Mouse (Mus musculus) liver, embryonic 16.5 days (tissue): Measurements from ENCODE around the gene Pou2af1. TPM values are rescaled to one million over a fixed set of nuclear protein-coding genes. Genes with fewer than 3 reads are reported as not detected.

Experiments used
- ATAC-seq: fragments of 200-750 bp; cut with Nextera tagmentation; 2 replicates; pipeline ENCODE4 v1.8.0; 2017; ENCODE audit warnings: low read depth, mild to moderate bottlenecking, moderate number of reproducible peaks, moderate library complexity
- H3K27ac ChIP-seq: fragments of 300-500 bp; sonication (generic); 2 replicates; pipeline ENCODE4 v1.5.1; 2014; ENCODE audit warnings: mild to moderate bottlenecking, low read length
- H3K27me3 ChIP-seq: fragments of 300-500 bp; sonication (generic); 2 replicates; pipeline ENCODE4 v1.6.1; 2014; ENCODE audit warnings: low read depth, low read length, mixed read lengths; ENCODE audit not compliant: control insufficient read depth, insufficient read depth
- H3K36me3 ChIP-seq: fragments of 300-500 bp; sonication (generic); 2 replicates; pipeline ENCODE4 v1.6.1; 2014; ENCODE audit warnings: mild to moderate bottlenecking; ENCODE audit not compliant: control insufficient read depth, insufficient read depth
- H3K4me1 ChIP-seq: fragments of 300-500 bp; sonication (generic); 2 replicates; pipeline ENCODE4 v1.6.1; 2014; ENCODE audit warnings: low read depth, low read length, mixed read lengths; ENCODE audit not compliant: control insufficient read depth
- H3K4me2 ChIP-seq: fragments of 300-500 bp; sonication (generic); 2 replicates; pipeline ENCODE4 v1.6.1; 2014; ENCODE audit warnings: low read depth, low read length, mixed read lengths
- H3K4me3 ChIP-seq: fragments of 300-500 bp; sonication (generic); 2 replicates; pipeline ENCODE4 v1.5.1; 2014; ENCODE audit warnings: low read depth, mild to moderate bottlenecking, low read length
- H3K9ac ChIP-seq: fragments of 300-500 bp; sonication (generic); 2 replicates; pipeline ENCODE4 v1.6.1; 2014; ENCODE audit warnings: low read depth, low read length
- H3K9me3 ChIP-seq: fragments of 300-500 bp; sonication (generic); replicated peaks from 2 replicates; pipeline ENCODE4 v1.6.1; 2016; ENCODE audit warnings: low read length; ENCODE audit not compliant: control insufficient read depth
- WGBS: fragments of 180-500 bp; shearing (Covaris S2); extraction: QIAGEN DNeasy Blood & Tissue Kit; methylation state at CpG from one replicate; pipeline ENCODE4 v1.1.7; 2014; ENCODE audit not compliant: insufficient replicate concordance; 5-methylcytosine and 5-hydroxymethylcytosine counted together
- polyA plus RNA-seq: library from polyadenylated mRNA; unstranded; fragments of >200 nt; fragmentation: Nextera tagmentation; extraction: Ambion mirVana; gene quantifications from 2 replicates; pipeline ENCODE4 v1.2.1, GENCODE M21; 2015

The Pou2af1 gene
- polyA plus RNA-seq, 1 experiment from 2014 or later, result 2.7 TPM

- no peak overlapping the region for H3K4me2 ChIP-seq
- WGBS, result 87% methylated on average over 1 of the region's 1 CpGs
- H3K36me3 ChIP-seq, result no peaks in the 10 kb centered on the region
- H3K4me3 ChIP-seq, result no peak overlapping the region
- H3K27me3 ChIP-seq, result no peaks in the 10 kb centered on the region
- H3K27ac ChIP-seq, result no peak overlapping the region
- no peaks in the 10 kb centered on the region for H3K9me3 ChIP-seq
- ATAC-seq, result no peak
- no peaks in the 10 kb centered on the region for H3K4me1 ChIP-seq
- no peak overlapping the region for H3K9ac ChIP-seq
Observed at GRCm38 (mm10) chr9:51175722-51176121, 37.8 kb upstream of the Pou2af1 start.

- no peak overlapping the region for H3K27ac ChIP-seq
- no peaks in the 10 kb centered on the region for H3K27me3 ChIP-seq
- no peak for ATAC-seq
- no peaks in the 10 kb centered on the region for H3K36me3 ChIP-seq
- no peak overlapping the region for H3K4me2 ChIP-seq
- H3K9me3 ChIP-seq, result no peaks in the 10 kb centered on the region
- H3K9ac ChIP-seq, result no peak overlapping the region
- WGBS, result 74% methylated on average over 1 of the region's 1 CpGs
- H3K4me1 ChIP-seq, result no peaks in the 10 kb centered on the region
- no peak overlapping the region for H3K4me3 ChIP-seq
Observed at GRCm38 (mm10) chr9:51178297-51178696, 35.2 kb upstream of the Pou2af1 start.

GRCm38 (mm10) chr9:51180621-51181020 lies 32.9 kb upstream of the Pou2af1 start:
- 57% methylated on average over 5 of the region's 5 CpGs for WGBS
- no peaks in the 10 kb centered on the region for H3K36me3 ChIP-seq
- H3K4me1 ChIP-seq, result no peaks in the 10 kb centered on the region
- H3K4me3 ChIP-seq, result no peak overlapping the region
- H3K27ac ChIP-seq, result no peak overlapping the region
- no peaks in the 10 kb centered on the region for H3K27me3 ChIP-seq
- ATAC-seq, result no peak
- H3K9me3 ChIP-seq, result no peaks in the 10 kb centered on the region
- no peak overlapping the region for H3K4me2 ChIP-seq
- no peak overlapping the region for H3K9ac ChIP-seq

- no peaks in the 10 kb centered on the region for H3K27me3 ChIP-seq
- no peak for ATAC-seq
- H3K4me2 ChIP-seq, result no peak overlapping the region
- no peaks in the 10 kb centered on the region for H3K9me3 ChIP-seq
- no peak overlapping the region for H3K27ac ChIP-seq
- H3K4me1 ChIP-seq, result no peaks in the 10 kb centered on the region
- no peak overlapping the region for H3K9ac ChIP-seq
- H3K4me3 ChIP-seq, result no peak overlapping the region
- no peaks in the 10 kb centered on the region for H3K36me3 ChIP-seq
- 54% methylated on average over 15 of the region's 15 CpGs for WGBS
Observed at GRCm38 (mm10) chr9:51182716-51183710, 30.5 kb upstream of the Pou2af1 start.

- H3K27ac ChIP-seq, result no peak overlapping the region
- no peak for ATAC-seq
- no peak overlapping the region for H3K4me3 ChIP-seq
- no peaks in the 10 kb centered on the region for H3K27me3 ChIP-seq
- WGBS, result 25% methylated on average over 4 of the region's 4 CpGs
- no peaks in the 10 kb centered on the region for H3K4me1 ChIP-seq
- H3K36me3 ChIP-seq, result no peaks in the 10 kb centered on the region
- H3K9ac ChIP-seq, result no peak overlapping the region
- H3K9me3 ChIP-seq, result no peaks in the 10 kb centered on the region
- H3K4me2 ChIP-seq, result no peak overlapping the region
Observed at GRCm38 (mm10) chr9:51185386-51185785, 28.1 kb upstream of the Pou2af1 start.

- Histone ChIP-seq H3K9ac (no peak overlapping the region), H3K9me3 (no peaks in the 10 kb centered on the region), H3K4me1 (no peaks in the 10 kb centered on the region), H3K27ac (no peak overlapping the region), H3K27me3 (no peaks in the 10 kb centered on the region), H3K4me3 (no peak overlapping the region), H3K36me3 (no peaks in the 10 kb centered on the region), H3K4me2 (no peak overlapping the region)
- ATAC-seq, result no peak
- WGBS, result 57% methylated on average over 5 of the region's 5 CpGs
Observed at GRCm38 (mm10) chr9:51185871-51186270, 27.6 kb upstream of the Pou2af1 start.

GRCm38 (mm10) chr9:51190655-51191054 lies 22.9 kb upstream of the Pou2af1 start:
- Histone ChIP-seq H3K4me3 (no peak overlapping the region), H3K9ac (no peak overlapping the region), H3K27me3 (no peaks in the 10 kb centered on the region), H3K4me1 (no peaks in the 10 kb centered on the region), H3K36me3 (no peaks in the 10 kb centered on the region), H3K9me3 (no peaks in the 10 kb centered on the region), H3K4me2 (no peak overlapping the region), H3K27ac (no peak overlapping the region)
- WGBS, result 43% methylated on average over 3 of the region's 3 CpGs
- ATAC-seq, result no peak

GRCm38 (mm10) chr9:51194790-51195189 lies 18.7 kb upstream of the Pou2af1 start:
- ATAC-seq, result no peak
- no peak overlapping the region for H3K4me3 ChIP-seq
- 47% methylated on average over 4 of the region's 4 CpGs for whole genome bisulfite sequencing
- no peak overlapping the region for H3K27ac ChIP-seq
- no peak overlapping the region for H3K4me2 ChIP-seq
- H3K4me1 ChIP-seq, result no peaks in the 10 kb centered on the region
- no peaks in the 10 kb centered on the region for H3K9me3 ChIP-seq
- no peak overlapping the region for H3K9ac ChIP-seq
- no peaks in the 10 kb centered on the region for H3K36me3 ChIP-seq
- H3K27me3 ChIP-seq, result no peaks in the 10 kb centered on the region

- H3K27ac ChIP-seq, result no peak overlapping the region
- no peak overlapping the region for H3K4me2 ChIP-seq
- no peaks in the 10 kb centered on the region for H3K36me3 ChIP-seq
- H3K4me1 ChIP-seq, result no peaks in the 10 kb centered on the region
- ATAC-seq, result no peak
- no peaks in the 10 kb centered on the region for H3K27me3 ChIP-seq
- H3K4me3 ChIP-seq, result no peak overlapping the region
- WGBS, result 61% methylated on average over 2 of the region's 2 CpGs
- no peaks in the 10 kb centered on the region for H3K9me3 ChIP-seq
- H3K9ac ChIP-seq, result no peak overlapping the region
Observed at GRCm38 (mm10) chr9:51208974-51209332, 4.6 kb upstream of the Pou2af1 start.
